Mouse (Mus musculus): ENCODE data around the gene Camkmt. TPM values are rescaled to one million over a fixed set of nuclear protein-coding genes. Genes with fewer than 3 reads are reported as not detected.

Gene Camkmt
- polyA plus RNA-seq, 1 experiment, result 3.4 TPM

DNA sequence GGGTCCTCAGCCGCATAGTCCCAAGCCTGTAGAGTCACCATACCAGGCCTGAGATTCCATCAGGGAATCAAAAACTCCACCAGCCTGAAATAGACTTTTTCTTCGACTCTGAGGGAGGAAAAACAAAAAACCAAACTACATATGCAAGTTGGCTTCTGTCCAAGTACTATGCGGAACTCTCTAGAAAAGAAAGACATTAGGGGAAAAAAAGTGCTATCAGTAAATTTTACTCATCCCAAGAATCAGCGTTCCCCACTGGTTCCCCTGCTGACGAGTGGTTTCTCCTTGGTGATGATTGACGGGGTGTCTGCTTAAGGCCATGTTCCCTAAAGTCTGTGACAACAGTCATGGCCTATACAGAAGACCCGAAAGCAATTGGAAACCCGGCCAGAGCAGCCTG lies 352.7 kb downstream of the Camkmt start:
- Histone ChIP-seq H3K4me3 (ENCODE audit: control insufficient read depth, insufficient read depth, low read length) (no peak overlapping the region), H3K27ac (ENCODE audit: control insufficient read depth, insufficient read depth, low read length) (no peak overlapping the region), H3K27me3 (ENCODE audit: control insufficient read depth, insufficient read depth, low read length) (no peaks in the 10 kb centered on the region), H3K36me3 (ENCODE audit: control insufficient read depth, insufficient read depth, low read length) (no peaks in the 10 kb centered on the region), H3K4me1 (replicated peaks; ENCODE audit: control insufficient read depth, insufficient read depth, low read length) (no peaks in the 10 kb centered on the region)
- 85% methylated on average over 8 of the region's 8 CpGs for WGBS
- no peak for TF ChIP-seq POLR2A (IDR thresholded peaks at IDR 0.05; ENCODE audit: control insufficient read depth, extremely low read depth, insufficient read depth, low read length, poor library complexity)
- no peak for DNase-seq

DNA sequence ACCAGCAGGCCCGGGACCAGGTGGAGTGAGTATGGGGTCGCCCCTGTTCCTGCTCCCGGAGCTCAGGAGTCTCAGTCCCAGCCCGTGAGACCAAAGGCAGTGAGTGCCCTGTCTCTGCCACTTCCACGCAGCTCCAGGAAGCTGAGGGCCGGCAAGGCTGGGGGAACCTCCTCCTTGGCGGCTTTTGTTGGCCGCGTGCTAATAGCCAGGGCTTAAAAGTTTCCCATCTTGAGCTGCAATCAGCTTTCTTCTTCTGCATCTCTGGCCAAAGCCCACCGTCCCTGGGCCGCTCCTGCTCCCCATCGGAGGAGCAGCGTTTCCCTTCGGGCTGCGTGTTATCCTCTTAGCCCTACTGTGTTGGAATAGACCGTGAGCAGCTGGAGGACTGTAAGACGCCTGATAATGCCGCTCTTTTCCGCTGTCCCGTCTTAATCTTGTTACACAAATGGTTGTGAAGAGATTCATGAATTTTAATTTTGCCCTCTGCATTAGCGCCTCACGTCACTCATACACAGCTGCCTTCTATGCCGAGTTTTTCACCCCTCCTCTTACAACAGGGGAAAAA lies 364.1 kb downstream of the Camkmt start:
- H3K36me3 ChIP-seq (ENCODE audit: control insufficient read depth, insufficient read depth, low read length), result no peaks in the 10 kb centered on the region
- TF ChIP-seq POLR2A (IDR thresholded peaks at IDR 0.05; ENCODE audit: control insufficient read depth, extremely low read depth, insufficient read depth, low read length, poor library complexity) (no peak), CTCF (IDR thresholded peaks at IDR 0.05; ENCODE audit: borderline replicate concordance, control insufficient read depth, extremely low read depth, insufficient read depth, low read length, poor library complexity) (no peak)
- DNase-seq, result no peak
- H3K27ac ChIP-seq (ENCODE audit: control insufficient read depth, insufficient read depth, low read length), result no peak overlapping the region
- no peaks in the 10 kb centered on the region for H3K4me1 ChIP-seq (replicated peaks; ENCODE audit: control insufficient read depth, insufficient read depth, low read length)
- H3K4me3 ChIP-seq (ENCODE audit: control insufficient read depth, insufficient read depth, low read length), result no peak overlapping the region
- WGBS, result 10% methylated on average over 23 of the region's 23 CpGs
- H3K27me3 ChIP-seq (ENCODE audit: control insufficient read depth, insufficient read depth, low read length), result peaks cover 5% of the 10 kb centered on the region

DNA sequence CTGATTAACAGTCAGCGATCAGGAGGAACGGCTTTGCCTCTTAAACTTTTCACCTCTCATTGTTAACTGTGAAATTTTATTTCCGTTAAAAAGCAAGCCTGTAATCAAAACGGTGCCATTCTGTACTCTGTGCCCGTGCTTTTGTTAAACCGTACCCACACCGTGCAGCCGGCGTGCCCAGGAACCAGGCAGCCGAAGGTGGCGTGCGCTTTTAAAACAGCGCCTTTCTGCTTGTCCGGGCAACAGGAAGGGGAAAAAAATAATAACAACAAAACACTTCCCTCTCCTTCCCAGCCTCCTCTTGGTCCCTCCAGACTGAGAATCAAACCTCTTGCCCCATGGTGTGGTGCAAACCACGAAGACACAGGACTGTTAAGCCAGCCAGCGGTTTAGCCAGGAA lies 364.7 kb downstream of the Camkmt start:
- Histone ChIP-seq H3K4me1 (replicated peaks; ENCODE audit: control insufficient read depth, insufficient read depth, low read length) (no peaks in the 10 kb centered on the region), H3K36me3 (ENCODE audit: control insufficient read depth, insufficient read depth, low read length) (no peaks in the 10 kb centered on the region), H3K27ac (ENCODE audit: control insufficient read depth, insufficient read depth, low read length) (no peak overlapping the region), H3K4me3 (ENCODE audit: control insufficient read depth, insufficient read depth, low read length) (no peak overlapping the region), H3K27me3 (ENCODE audit: control insufficient read depth, insufficient read depth, low read length) (peaks cover 5% of the 10 kb centered on the region)
- 2% methylated on average over 16 of the region's 16 CpGs for WGBS
- TF ChIP-seq CTCF (IDR thresholded peaks at IDR 0.05; ENCODE audit: borderline replicate concordance, control insufficient read depth, extremely low read depth, insufficient read depth, low read length, poor library complexity) (no peak), POLR2A (IDR thresholded peaks at IDR 0.05; ENCODE audit: control insufficient read depth, extremely low read depth, insufficient read depth, low read length, poor library complexity) (no peak)
- DNase-seq, result no peak

DNA sequence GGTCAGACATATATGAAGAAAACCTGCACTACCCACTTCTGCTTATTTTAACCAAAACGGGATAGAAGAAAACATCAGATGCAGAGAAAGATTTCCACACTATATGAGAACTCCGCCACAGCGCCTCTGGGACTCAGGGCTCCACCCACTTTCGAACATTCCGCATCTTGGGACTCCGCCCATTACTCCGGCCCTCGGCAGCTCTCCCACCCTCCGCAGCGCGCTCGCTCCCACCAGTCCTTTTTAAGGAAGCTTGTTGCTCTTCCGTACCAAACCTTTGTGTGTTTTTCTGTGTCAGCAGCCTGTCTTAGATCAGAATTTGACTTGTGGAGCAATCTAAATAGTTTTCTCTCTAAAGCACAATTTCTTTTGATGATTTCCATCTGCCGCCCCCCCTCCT lies 367.7 kb downstream of the Camkmt start:
- no peak for TF ChIP-seq POLR2A (IDR thresholded peaks at IDR 0.05; ENCODE audit: control insufficient read depth, extremely low read depth, insufficient read depth, low read length, poor library complexity)
- no peak for TF ChIP-seq CTCF (IDR thresholded peaks at IDR 0.05; ENCODE audit: borderline replicate concordance, control insufficient read depth, extremely low read depth, insufficient read depth, low read length, poor library complexity)
- Histone ChIP-seq H3K4me1 (replicated peaks; ENCODE audit: control insufficient read depth, insufficient read depth, low read length) (no peaks in the 10 kb centered on the region), H3K27ac (ENCODE audit: control insufficient read depth, insufficient read depth, low read length) (no peak overlapping the region), H3K4me3 (ENCODE audit: control insufficient read depth, insufficient read depth, low read length) (no peak overlapping the region), H3K27me3 (ENCODE audit: control insufficient read depth, insufficient read depth, low read length) (peaks cover 5% of the 10 kb centered on the region), H3K36me3 (ENCODE audit: control insufficient read depth, insufficient read depth, low read length) (no peaks in the 10 kb centered on the region)
- WGBS, result 11% methylated on average over 14 of the region's 14 CpGs
- no peak for DNase-seq

DNA sequence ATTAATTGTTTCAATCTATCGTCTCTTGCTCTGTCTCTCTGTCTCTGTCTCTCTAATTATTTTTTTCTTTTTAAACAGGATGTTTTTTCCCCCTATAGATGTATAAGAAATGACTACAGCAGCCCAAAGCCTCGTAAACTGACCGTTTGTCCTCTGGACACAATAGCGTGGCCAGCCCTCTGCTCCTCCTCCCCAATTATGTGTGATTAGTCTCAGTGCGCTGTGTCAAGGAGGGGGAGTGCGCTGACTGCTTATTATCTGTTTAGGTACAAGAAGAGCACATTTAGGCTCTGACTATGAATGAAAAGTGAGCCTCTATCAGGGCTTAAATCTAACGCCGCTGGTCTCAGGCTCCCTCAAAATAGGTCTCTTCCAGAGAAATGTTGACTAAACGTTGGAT lies 368.2 kb downstream of the Camkmt start:
- TF ChIP-seq CTCF (IDR thresholded peaks at IDR 0.05; ENCODE audit: borderline replicate concordance, control insufficient read depth, extremely low read depth, insufficient read depth, low read length, poor library complexity) (no peak), POLR2A (IDR thresholded peaks at IDR 0.05; ENCODE audit: control insufficient read depth, extremely low read depth, insufficient read depth, low read length, poor library complexity) (no peak)
- H3K27me3 ChIP-seq (ENCODE audit: control insufficient read depth, insufficient read depth, low read length), result peaks cover 5% of the 10 kb centered on the region
- H3K4me3 ChIP-seq (ENCODE audit: control insufficient read depth, insufficient read depth, low read length), result no peak overlapping the region
- H3K36me3 ChIP-seq (ENCODE audit: control insufficient read depth, insufficient read depth, low read length), result no peaks in the 10 kb centered on the region
- no peak overlapping the region for H3K27ac ChIP-seq (ENCODE audit: control insufficient read depth, insufficient read depth, low read length)
- WGBS, result 32% methylated on average over 9 of the region's 9 CpGs
- H3K4me1 ChIP-seq (replicated peaks; ENCODE audit: control insufficient read depth, insufficient read depth, low read length), result no peaks in the 10 kb centered on the region
- DNase-seq, result no peak

DNA sequence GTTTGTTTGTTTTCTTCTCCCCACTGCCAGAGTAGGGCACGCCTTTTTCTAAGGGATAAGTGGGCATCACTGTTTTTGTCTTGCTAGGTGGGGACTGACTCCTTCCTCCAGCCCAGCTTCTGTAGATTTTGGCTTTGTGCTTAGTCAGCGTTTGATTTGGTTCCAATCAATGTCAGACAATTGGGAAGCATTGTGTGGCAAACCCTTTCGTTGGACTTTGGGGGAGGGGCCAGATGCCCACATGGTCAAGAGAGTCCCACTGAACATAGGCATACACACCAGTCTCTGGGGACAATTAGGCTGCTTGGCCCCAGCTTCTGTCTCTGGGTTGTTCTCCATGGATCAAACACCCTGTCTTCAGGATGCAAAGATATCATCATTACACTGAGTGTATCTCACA lies 371.2 kb downstream of the Camkmt start:
- 44% methylated on average over 3 of the region's 3 CpGs for WGBS
- DNase-seq, result no peak
- TF ChIP-seq CTCF (IDR thresholded peaks at IDR 0.05; ENCODE audit: borderline replicate concordance, control insufficient read depth, extremely low read depth, insufficient read depth, low read length, poor library complexity) (no peak), POLR2A (IDR thresholded peaks at IDR 0.05; ENCODE audit: control insufficient read depth, extremely low read depth, insufficient read depth, low read length, poor library complexity) (no peak)
- Histone ChIP-seq H3K27ac (ENCODE audit: control insufficient read depth, insufficient read depth, low read length) (no peak overlapping the region), H3K4me1 (replicated peaks; ENCODE audit: control insufficient read depth, insufficient read depth, low read length) (no peaks in the 10 kb centered on the region), H3K27me3 (ENCODE audit: control insufficient read depth, insufficient read depth, low read length) (peaks cover 8% of the 10 kb centered on the region; the same call in 1 of the 2 replicates), H3K4me3 (ENCODE audit: control insufficient read depth, insufficient read depth, low read length) (no peak overlapping the region), H3K36me3 (ENCODE audit: control insufficient read depth, insufficient read depth, low read length) (no peaks in the 10 kb centered on the region)

All from thymus, adult 2 months (tissue).